Mouse (Mus musculus): ENCODE results near the gene Krtap2-4. TPM values are rescaled to one million over a fixed set of nuclear protein-coding genes. Genes with fewer than 3 reads are reported as not detected.
"Not testable (repeated sequence)": the region's sequence is repeated elsewhere in the genome, so short reads cannot be mapped to it uniquely, and the experiment has no call there.

Gene Krtap2-4
- polyA plus RNA-seq, 1 experiment = not detected

- TF ChIP-seq POLR2A (IDR thresholded peaks at IDR 0.05; ENCODE audit: low read depth, low read length) = no peak
- 77% methylated on average over 3 of the region's 3 CpGs for WGBS
- Histone ChIP-seq H3K4me3 (ENCODE audit: insufficient read depth, low read depth, low read length) (no peak overlapping the region), H3K27ac (ENCODE audit: insufficient read depth, low read depth, low read length) (no peak overlapping the region), H3K36me3 (ENCODE audit: control insufficient read depth, insufficient read depth, low read length) (no peaks in the 10 kb centered on the region), H3K4me1 (ENCODE audit: control insufficient read depth, insufficient read depth, low read length) (no peaks in the 10 kb centered on the region), H3K27me3 (replicated peaks; ENCODE audit: control insufficient read depth, insufficient read depth, low read length) (no peaks in the 10 kb centered on the region)
- no peak for DNase-seq
These were observed 29.7 kb upstream of the Krtap2-4 start for GRCm38 (mm10) chr11:99644351-99644750.

GRCm38 (mm10) chr11:99643635-99644139, 29.0 kb upstream of the Krtap2-4 start, which contains the start of gene Krtap4-7:
Gene Krtap4-7, minus strand, starts transcription at chr11:99644089.
- H3K27ac ChIP-seq (ENCODE audit: insufficient read depth, low read depth, low read length); H3K4me3 ChIP-seq (ENCODE audit: insufficient read depth, low read depth, low read length); H3K36me3 ChIP-seq (ENCODE audit: control insufficient read depth, insufficient read depth, low read length); DNase-seq; H3K27me3 ChIP-seq (replicated peaks; ENCODE audit: control insufficient read depth, insufficient read depth, low read length); H3K4me1 ChIP-seq (ENCODE audit: control insufficient read depth, insufficient read depth, low read length): not testable (repeated sequence)
- 82% methylated on average over 9 of the region's 9 CpGs for WGBS

GRCm38 (mm10) chr11:99640926-99641325, 26.3 kb upstream of the Krtap2-4 start:
- DNase-seq = no peak
- Histone ChIP-seq H3K27me3 (replicated peaks; ENCODE audit: control insufficient read depth, insufficient read depth, low read length) (no peaks in the 10 kb centered on the region), H3K4me1 (ENCODE audit: control insufficient read depth, insufficient read depth, low read length) (no peaks in the 10 kb centered on the region), H3K27ac (ENCODE audit: insufficient read depth, low read depth, low read length) (no peak overlapping the region), H3K36me3 (ENCODE audit: control insufficient read depth, insufficient read depth, low read length) (no peaks in the 10 kb centered on the region), H3K4me3 (ENCODE audit: insufficient read depth, low read depth, low read length) (no peak overlapping the region)
- 43% methylated on average over 1 of the region's 1 CpGs for WGBS
- TF ChIP-seq CTCF (conservative IDR thresholded peaks at IDR 0.05; ENCODE audit: insufficient read depth, insufficient read length, low read depth, low read length) = no peak
- TF ChIP-seq POLR2A (IDR thresholded peaks at IDR 0.05; ENCODE audit: low read depth, low read length) = no peak

- TF ChIP-seq POLR2A (IDR thresholded peaks at IDR 0.05; ENCODE audit: low read depth, low read length) (no peak), CTCF (conservative IDR thresholded peaks at IDR 0.05; ENCODE audit: insufficient read depth, insufficient read length, low read depth, low read length) (no peak)
- WGBS = 56% methylated on average over 1 of the region's 1 CpGs
- Histone ChIP-seq H3K4me3 (ENCODE audit: insufficient read depth, low read depth, low read length) (no peak overlapping the region), H3K4me1 (ENCODE audit: control insufficient read depth, insufficient read depth, low read length) (no peaks in the 10 kb centered on the region), H3K36me3 (ENCODE audit: control insufficient read depth, insufficient read depth, low read length) (no peaks in the 10 kb centered on the region), H3K27me3 (replicated peaks; ENCODE audit: control insufficient read depth, insufficient read depth, low read length) (no peaks in the 10 kb centered on the region), H3K27ac (ENCODE audit: insufficient read depth, low read depth, low read length) (no peak overlapping the region)
- DNase-seq = no peak
These were observed 22.4 kb upstream of the Krtap2-4 start for GRCm38 (mm10) chr11:99637086-99637485.

- DNase-seq = no peak
- no peaks in the 10 kb centered on the region for H3K4me1 ChIP-seq (ENCODE audit: control insufficient read depth, insufficient read depth, low read length)
- H3K36me3 ChIP-seq (ENCODE audit: control insufficient read depth, insufficient read depth, low read length) = no peaks in the 10 kb centered on the region
- TF ChIP-seq CTCF (conservative IDR thresholded peaks at IDR 0.05; ENCODE audit: insufficient read depth, insufficient read length, low read depth, low read length) = no peak
- no peak for TF ChIP-seq POLR2A (IDR thresholded peaks at IDR 0.05; ENCODE audit: low read depth, low read length)
- H3K27ac ChIP-seq (ENCODE audit: insufficient read depth, low read depth, low read length) = no peak within 1 kb of the TSS
- WGBS = 27% methylated on average over 8 of the region's 8 CpGs
- no peak within 1 kb of the TSS for H3K4me3 ChIP-seq (ENCODE audit: insufficient read depth, low read depth, low read length)
- no peaks in the 10 kb centered on the region for H3K27me3 ChIP-seq (replicated peaks; ENCODE audit: control insufficient read depth, insufficient read depth, low read length)
These were observed 20.0 kb upstream of the Krtap2-4 start, which contains the start of gene Krtap4-2 for GRCm38 (mm10) chr11:99634653-99635134. Gene Krtap4-2, minus strand, starts transcription at chr11:99635084.

GRCm38 (mm10) chr11:99633293-99633692, 18.6 kb upstream of the Krtap2-4 start:
- H3K4me3 ChIP-seq (ENCODE audit: insufficient read depth, low read depth, low read length) = no peak overlapping the region
- no peaks in the 10 kb centered on the region for H3K4me1 ChIP-seq (ENCODE audit: control insufficient read depth, insufficient read depth, low read length)
- no peak overlapping the region for H3K27ac ChIP-seq (ENCODE audit: insufficient read depth, low read depth, low read length)
- WGBS = 63% methylated on average over 2 of the region's 2 CpGs
- TF ChIP-seq CTCF (conservative IDR thresholded peaks at IDR 0.05; ENCODE audit: insufficient read depth, insufficient read length, low read depth, low read length) (no peak), POLR2A (IDR thresholded peaks at IDR 0.05; ENCODE audit: low read depth, low read length) (no peak)
- no peaks in the 10 kb centered on the region for H3K36me3 ChIP-seq (ENCODE audit: control insufficient read depth, insufficient read depth, low read length)
- no peak for DNase-seq
- H3K27me3 ChIP-seq (replicated peaks; ENCODE audit: control insufficient read depth, insufficient read depth, low read length) = no peaks in the 10 kb centered on the region

- H3K36me3 ChIP-seq (ENCODE audit: control insufficient read depth, insufficient read depth, low read length) = no peaks in the 10 kb centered on the region
- H3K27me3 ChIP-seq (replicated peaks; ENCODE audit: control insufficient read depth, insufficient read depth, low read length) = no peaks in the 10 kb centered on the region
- TF ChIP-seq POLR2A (IDR thresholded peaks at IDR 0.05; ENCODE audit: low read depth, low read length) (no peak), CTCF (conservative IDR thresholded peaks at IDR 0.05; ENCODE audit: insufficient read depth, insufficient read length, low read depth, low read length) (no peak)
- H3K27ac ChIP-seq (ENCODE audit: insufficient read depth, low read depth, low read length) = no peak overlapping the region
- DNase-seq = no peak
- H3K4me3 ChIP-seq (ENCODE audit: insufficient read depth, low read depth, low read length) = no peak overlapping the region
- no peaks in the 10 kb centered on the region for H3K4me1 ChIP-seq (ENCODE audit: control insufficient read depth, insufficient read depth, low read length)
- WGBS = 75% methylated on average over 3 of the region's 3 CpGs
These were observed 16.2 kb upstream of the Krtap2-4 start for GRCm38 (mm10) chr11:99630890-99631289.
